Mouse (Mus musculus): ENCODE data around the gene Eif5a.

DNA sequence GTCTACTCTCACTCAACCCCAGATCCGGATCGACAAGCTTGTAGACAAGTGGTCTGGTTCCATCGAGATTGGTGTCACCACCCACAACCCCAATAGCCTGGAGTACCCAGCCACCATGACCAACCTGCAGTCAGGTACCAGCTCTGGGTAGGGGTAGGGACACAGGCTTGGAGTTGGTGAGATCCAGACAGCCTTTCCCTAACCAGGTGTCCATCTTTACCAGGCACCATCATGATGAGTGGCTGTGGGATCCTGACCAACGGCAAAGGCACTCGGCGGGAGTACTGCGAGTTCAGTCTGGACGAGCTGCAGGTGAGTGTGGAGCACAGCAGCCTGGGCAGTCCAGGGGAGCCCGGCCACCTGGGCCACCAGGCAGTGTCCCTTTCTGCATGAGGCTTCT, 17.4 kb downstream of the Eif5a start:
- TF ChIP-seq CTCF (conservative IDR thresholded peaks at IDR 0.05 in 1 of 2, IDR thresholded peaks at IDR 0.05 in 1 of 2; ENCODE audit: low read depth in 2 of 2, low read length in 2 of 2) (no peak), ZKSCAN1 (IDR thresholded peaks at IDR 0.05; ENCODE audit: borderline replicate concordance, low read depth, low read length) (no peak), EP300 (IDR thresholded peaks at IDR 0.05; ENCODE audit: low read length) (no peak), MYC (IDR thresholded peaks at IDR 0.05; ENCODE audit: low read depth, low read length) (no peak), BHLHE40 (IDR thresholded peaks at IDR 0.05; ENCODE audit: low read depth, low read length) (no peak), MAX (IDR thresholded peaks at IDR 0.05; ENCODE audit: low read length) (no peak), JUN (IDR thresholded peaks at IDR 0.05; ENCODE audit: insufficient read depth, low read depth, low read length) (no peak), TBP (conservative IDR thresholded peaks at IDR 0.05; ENCODE audit: low read depth, low read length) (no peak), POLR2A (IDR thresholded peaks at IDR 0.05; ENCODE audit: low read depth, low read length) (no peak), RAD21 (IDR thresholded peaks at IDR 0.05; ENCODE audit: low read depth, low read length) (no peak), ZNF384 (IDR thresholded peaks at IDR 0.05; ENCODE audit: low read depth, low read length) (no peak), TCF12 (IDR thresholded peaks at IDR 0.05; ENCODE audit: low read depth, low read length) (no peak)
